Mouse (Mus musculus) CH12.LX (cell line): Measurements from ENCODE around the gene Sf1. TPM values are rescaled to one million over a fixed set of nuclear protein-coding genes. Genes with fewer than 3 reads are reported as not detected.

ENCODE experiments used
- DNase-seq: peaks from one replicate; pipeline ENCODE4 v3.0.0-alpha.2; 2013; ENCODE audit errors: extremely low read depth
- H3K27ac ChIP-seq: 2 replicates; pipeline ENCODE4 v1.5.1; 2012; ENCODE audit warnings: low read depth, mild to moderate bottlenecking, control low read depth, moderate library complexity; ENCODE audit not compliant: insufficient read depth
- H3K27me3 ChIP-seq: replicated peaks from 2 replicates; pipeline ENCODE3; 2012; ENCODE audit warnings: inconsistent platforms
- H3K36me3 ChIP-seq, 2 experiments: replicated peaks in 1 of 2; 2 replicates each; pipeline versions ENCODE3 to v1.6.1; 2012; ENCODE audit warnings: inconsistent platforms in 1 of 2, low read length in 1 of 2, mild to moderate bottlenecking in 1 of 2, mixed read lengths in 1 of 2, moderate library complexity in 1 of 2; ENCODE audit not compliant: control insufficient read depth in 1 of 2, insufficient read depth in 1 of 2
- H3K4me1 ChIP-seq, 2 experiments: 2 replicates each; pipeline ENCODE4 v1.6.1; 2012; ENCODE audit warnings: inconsistent platforms in 1 of 2, moderate library complexity in 1 of 2; ENCODE audit not compliant: insufficient read depth in 2 of 2, control insufficient read depth in 1 of 2
- H3K4me2 ChIP-seq: 2 replicates; pipeline ENCODE4 v1.6.1; 2012; ENCODE audit warnings: low read depth, mild to moderate bottlenecking, control low read depth; ENCODE audit not compliant: poor library complexity, insufficient read depth, severe bottlenecking
- H3K4me3 ChIP-seq, 3 experiments: fragments of 150-350 bp in 1 of 3; sonication (generic) in 1 of 3; replicated peaks in 1 of 3; 2 replicates each; pipeline versions ENCODE3 to v1.5.1; 2011 to 2012; ENCODE audit warnings: low read depth in 2 of 3, low read length in 2 of 3, mild to moderate bottlenecking in 2 of 3, moderate library complexity in 2 of 3, control low read depth in 1 of 3, improper control_type of control experiment in 1 of 3, inconsistent platforms in 1 of 3, mixed read lengths in 1 of 3; ENCODE audit not compliant: poor library complexity in 1 of 3
- H3K79me2 ChIP-seq: replicated peaks from 2 replicates; pipeline ENCODE4 v1.6.1; 2012; ENCODE audit warnings: mild to moderate bottlenecking, moderate library complexity; ENCODE audit not compliant: control insufficient read depth, poor library complexity, insufficient read depth, severe bottlenecking; ENCODE audit errors: extremely low read depth
- H3K9ac ChIP-seq: 2 replicates; pipeline ENCODE4 v1.6.1; 2012; ENCODE audit warnings: low read depth, mild to moderate bottlenecking, control low read depth, moderate library complexity; ENCODE audit not compliant: insufficient read depth
- H3K9me3 ChIP-seq: replicated peaks from 2 replicates; pipeline ENCODE3; 2012; ENCODE audit warnings: low read length, inconsistent platforms, mixed read lengths
- ELF1 ChIP-seq: IDR thresholded peaks from 2 replicates; pipeline ENCODE4 v1.6.1; 2014; ENCODE audit warnings: low read depth, mild to moderate bottlenecking, inconsistent platforms, low read length, improper control_type of control experiment
- EP300 ChIP-seq: IDR thresholded peaks from 2 replicates; pipeline ENCODE4 v1.6.1; 2011; ENCODE audit warnings: low read length, improper control_type of control experiment
- ETS1 ChIP-seq: conservative IDR thresholded peaks from 2 replicates; pipeline ENCODE4 v1.6.1; 2012; ENCODE audit warnings: low read depth, mild to moderate bottlenecking, inconsistent platforms, low read length, improper control_type of control experiment, moderate library complexity
- IRF4 ChIP-seq: IDR thresholded peaks from 2 replicates; pipeline ENCODE4 v1.6.1; 2014; ENCODE audit warnings: low read depth, mild to moderate bottlenecking, inconsistent platforms, low read length, improper control_type of control experiment
- KAT2A ChIP-seq: IDR thresholded peaks from 2 replicates; pipeline ENCODE4 v1.6.1; 2012; ENCODE audit warnings: low read length, improper control_type of control experiment, inconsistent platforms; ENCODE audit not compliant: insufficient replicate concordance
- MAX ChIP-seq: IDR thresholded peaks from 2 replicates; pipeline ENCODE4 v1.6.1; 2011; ENCODE audit warnings: low read length, improper control_type of control experiment
- MAZ ChIP-seq: IDR thresholded peaks from 2 replicates; pipeline ENCODE4 v1.6.1; 2012; ENCODE audit warnings: low read depth, mild to moderate bottlenecking, inconsistent platforms, low read length, improper control_type of control experiment, moderate library complexity
- MXI1 ChIP-seq: IDR thresholded peaks from 2 replicates; pipeline ENCODE4 v1.6.1; 2011; ENCODE audit warnings: mild to moderate bottlenecking, low read depth, low read length, improper control_type of control experiment
- NRF1 ChIP-seq: IDR thresholded peaks from 2 replicates; pipeline ENCODE4 v1.6.1; 2014; ENCODE audit warnings: low read depth, mild to moderate bottlenecking, inconsistent platforms, low read length, improper control_type of control experiment, moderate library complexity
- POLR2A ChIP-seq: IDR thresholded peaks from 2 replicates; pipeline ENCODE4 v1.6.1; 2011; ENCODE audit warnings: low read depth, mild to moderate bottlenecking, improper control_type of control experiment, low read length
- POLR2AphosphoS2 ChIP-seq: IDR thresholded peaks from 2 replicates; pipeline ENCODE4 v1.6.1; 2011; ENCODE audit warnings: low read depth, low read length, improper control_type of control experiment
- SMC3 ChIP-seq: IDR thresholded peaks from 2 replicates; pipeline ENCODE4 v1.6.1; 2011; ENCODE audit warnings: low read depth, low read length, improper control_type of control experiment
- USF1 ChIP-seq: IDR thresholded peaks from 2 replicates; pipeline ENCODE4 v1.6.1; 2014; ENCODE audit warnings: low read depth, mild to moderate bottlenecking, inconsistent platforms, low read length, improper control_type of control experiment
- ZC3H11A ChIP-seq: IDR thresholded peaks from 2 replicates; pipeline ENCODE4 v1.6.1; 2012; ENCODE audit warnings: low read depth, mild to moderate bottlenecking, inconsistent platforms, low read length, improper control_type of control experiment
- ZKSCAN1 ChIP-seq: IDR thresholded peaks from 2 replicates; pipeline ENCODE4 v1.6.1; 2012; ENCODE audit warnings: low read depth, inconsistent platforms, low read length, improper control_type of control experiment, borderline replicate concordance
- ZMIZ1 ChIP-seq: IDR thresholded peaks from 2 replicates; pipeline ENCODE4 v1.6.1; 2012; ENCODE audit warnings: low read depth, mild to moderate bottlenecking, inconsistent platforms, low read length, improper control_type of control experiment
- ZNF384 ChIP-seq: IDR thresholded peaks from 2 replicates; pipeline ENCODE4 v1.6.1; 2012; ENCODE audit warnings: low read depth, low read length, improper control_type of control experiment, inconsistent platforms
- dilution Hi-C: fragments of 300-500 bp; cut with MboI; formaldehyde crosslinking; loops from 2 replicates; pipeline ENCODE4 v1.14.3; 2020; ENCODE audit warnings: low sequenced_read_pairs; ENCODE audit not compliant: extremely low pct_unique_long_range_greater_than_20kb, extremely low pct_ligation_motif_present
- in situ Hi-C: fragments of 300-500 bp; cut with MboI; formaldehyde crosslinking; loops from 3 replicates; pipeline ENCODE4 v1.14.3; 2019; ENCODE audit warnings: low sequenced_read_pairs, low pct_ligation_motif_present, low pct_unique_long_range_greater_than_20kb, mixed read lengths
- polyA plus RNA-seq: library from polyadenylated mRNA; unstranded; fragments of >175 nt; gene quantifications from 2 replicates; pipeline ENCODE4 v1.2.1, GENCODE M21; 2012; ENCODE audit warnings: low read depth; ENCODE audit not compliant: insufficient read length
- total RNA-seq, 2 experiments: library from RNA; depleted of rRNA; stranded (reverse); fragments of 300-350 nt in 1 of 2; fragments of >200 nt in 1 of 2; gene quantifications; 2 replicates each; pipeline ENCODE4 v1.2.3; 2012 to 2014

The Sf1 gene
- total and polyA plus RNA-seq, 3 experiments: 54.5 to 251 (median 70.4) TPM

DNA sequence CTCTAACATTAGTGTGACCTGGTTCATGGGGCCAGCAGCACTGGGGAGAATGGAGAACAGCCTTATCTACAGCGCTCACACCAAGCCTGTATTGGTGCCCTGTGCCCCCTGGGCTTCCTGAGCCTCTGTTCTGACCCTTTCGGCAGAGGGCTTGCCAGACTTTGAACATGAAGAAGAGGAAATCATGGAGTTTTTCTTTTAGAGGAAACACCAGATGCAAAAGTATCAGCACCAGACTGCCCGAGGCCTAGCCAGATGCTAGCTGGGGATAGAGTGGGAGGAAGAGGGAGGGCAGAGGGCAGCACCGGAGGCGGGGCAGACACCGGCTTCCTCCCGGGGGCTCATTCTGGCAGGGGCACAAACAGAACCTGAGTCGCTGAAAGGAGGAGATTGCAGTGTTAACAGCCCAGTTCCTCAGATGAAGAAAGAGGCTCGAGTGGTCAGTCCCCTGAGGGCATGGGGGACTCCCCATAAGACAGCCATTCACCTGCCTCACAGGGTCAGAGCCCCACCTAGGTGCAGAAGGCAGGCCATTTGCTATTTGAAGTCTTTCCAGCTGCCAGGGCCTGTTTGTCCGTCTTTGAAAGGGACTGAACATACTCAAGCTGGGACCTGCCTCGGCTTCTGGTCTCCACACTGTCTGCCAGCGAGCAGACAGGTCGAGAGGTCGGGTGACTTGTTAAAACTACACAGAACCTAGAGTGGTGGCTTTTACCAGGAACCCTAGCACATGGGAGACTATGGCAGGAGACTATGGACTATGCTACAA, 14.1 kb upstream of the Sf1 start:
- Histone ChIP-seq H3K9ac (no peak overlapping the region), H3K27ac (peak overlapping the region; percentile 20; the same call in 1 of the 2 replicates)
- in situ Hi-C loops: no loop called here

DNA sequence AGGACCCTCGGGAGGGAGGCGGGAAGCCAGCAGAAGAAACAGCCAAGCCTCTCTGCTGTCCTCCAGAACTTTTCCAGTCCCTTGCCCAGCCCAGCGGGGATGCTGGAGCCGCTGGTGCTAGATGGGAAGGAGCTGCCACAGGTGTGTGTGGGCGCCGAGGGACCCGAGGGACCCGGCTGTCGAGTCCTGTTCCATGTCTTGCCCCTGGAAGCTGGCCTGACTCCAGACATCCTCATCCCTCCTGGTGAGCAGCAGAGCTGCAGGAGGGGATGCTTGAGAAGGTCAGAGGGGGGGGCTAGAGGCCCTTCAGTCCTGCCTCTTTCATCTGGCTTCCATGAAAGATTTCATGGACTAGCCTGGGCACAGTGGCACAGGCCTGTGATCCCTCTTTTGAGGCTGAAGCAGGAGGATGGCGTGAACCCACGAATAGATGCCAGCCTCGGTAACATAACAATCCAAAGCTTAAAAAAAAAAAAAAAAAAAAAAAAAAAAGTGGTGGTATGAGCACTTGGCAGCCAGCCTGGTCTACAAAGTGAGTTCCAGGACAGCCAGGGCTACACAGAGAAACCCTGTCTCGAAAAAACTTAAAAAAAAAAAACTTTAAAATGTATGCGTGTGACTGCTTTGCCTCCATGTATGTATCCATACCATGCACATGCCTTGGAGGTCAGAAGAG, 11.9 kb upstream of the Sf1 start:
- TF ChIP-seq ZNF384 (peak; percentile 57; the same call in 1 of the 2 replicates), ZKSCAN1 (no peak)
- no peak overlapping the region for H3K27ac ChIP-seq
- no peaks in the 10 kb centered on the region; the same call in 1 of the 2 replicates for H3K79me2 ChIP-seq
- no peaks in the 10 kb centered on the region for H3K27me3 ChIP-seq
- H3K4me2 ChIP-seq: no peak overlapping the region
- H3K9me3 ChIP-seq: no peaks in the 10 kb centered on the region
- H3K4me3 ChIP-seq: no peak overlapping the region
- H3K36me3 ChIP-seq: peaks cover 80 to 91% of the 10 kb centered on the region in 2 experiments
- no peak overlapping the region for H3K9ac ChIP-seq
- in situ Hi-C loops (no loop called here), dilution Hi-C loops (no loop called here)
- H3K4me1 ChIP-seq: peaks cover 9 to 60% of the 10 kb centered on the region in 2 experiments
- no peak for DNase-seq

More for the DNA sequence above, 14.1 kb upstream of the Sf1 start:
- H3K4me2 ChIP-seq: no peak overlapping the region
- TF ChIP-seq IRF4 (peak; percentile 15; the same call in 1 of the 2 replicates), USF1 (no peak)
- TF ChIP-seq, all 38 proteins: peak for 1
- H3K27me3 ChIP-seq: no peaks in the 10 kb centered on the region
- H3K9me3 ChIP-seq: no peaks in the 10 kb centered on the region
- H3K36me3 ChIP-seq: peaks cover 93 to 97% of the 10 kb centered on the region in 2 experiments
- no peak overlapping the region for H3K4me3 ChIP-seq
- dilution Hi-C loops: no loop called here
- H3K79me2 ChIP-seq: no peaks in the 10 kb centered on the region; the same call in 1 of the 2 replicates
- peaks cover 11 to 81% of the 10 kb centered on the region in 2 experiments for H3K4me1 ChIP-seq
- DNase-seq: no peak

DNA sequence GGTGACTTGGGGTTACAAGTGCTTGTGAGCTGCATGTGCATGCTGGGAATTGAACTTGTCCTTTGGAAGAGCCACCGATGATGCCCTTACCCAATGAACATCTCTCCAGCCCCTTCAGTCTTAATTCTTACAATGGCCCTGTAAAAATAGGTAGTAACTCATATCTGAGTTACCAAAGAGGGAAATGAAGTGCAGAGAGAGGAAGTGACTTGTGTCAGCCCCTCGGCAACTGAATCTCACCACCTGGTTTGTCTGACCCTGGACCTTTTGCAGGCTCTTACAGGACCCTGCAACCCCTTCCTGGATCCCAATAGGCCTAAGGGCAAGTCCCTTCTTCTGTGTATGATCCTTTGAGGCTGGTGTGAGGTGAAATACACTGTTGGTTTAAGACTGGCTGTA, 11.4 kb upstream of the Sf1 start:
- dilution Hi-C loops: no loop called here
- no peaks in the 10 kb centered on the region; the same call in 1 of the 2 replicates for H3K79me2 ChIP-seq
- in situ Hi-C loops: no loop called here
- H3K4me3 ChIP-seq: no peak overlapping the region
- no peaks in the 10 kb centered on the region for H3K27me3 ChIP-seq
- H3K36me3 ChIP-seq: peaks cover 75 to 89% of the 10 kb centered on the region in 2 experiments
- no peaks in the 10 kb centered on the region for H3K9me3 ChIP-seq
- H3K4me1 ChIP-seq: peaks cover 7 to 54% of the 10 kb centered on the region in 2 experiments
- no peak overlapping the region for H3K9ac ChIP-seq
- DNase-seq: no peak
- no peak overlapping the region for H3K4me2 ChIP-seq
- H3K27ac ChIP-seq: no peak overlapping the region
- TF ChIP-seq ZKSCAN1: no peak
- TF ChIP-seq ZMIZ1: no peak
- TF ChIP-seq MAZ: no peak
- TF ChIP-seq ETS1: no peak
- TF ChIP-seq EP300: no peak
- no peak for TF ChIP-seq SMC3
- no peak for TF ChIP-seq POLR2AphosphoS2
- no peak for TF ChIP-seq KAT2A
- no peak for TF ChIP-seq MXI1
- no peak for TF ChIP-seq USF1
- TF ChIP-seq NRF1: no peak
- no peak for TF ChIP-seq ELF1
- TF ChIP-seq ZC3H11A: no peak
- no peak for TF ChIP-seq POLR2A
- TF ChIP-seq MAX: no peak
